Mouse (Mus musculus) adrenal gland, adult 10 weeks (tissue): ENCODE data around the gene Eno1. TPM values are rescaled to one million over a fixed set of nuclear protein-coding genes. Genes with fewer than 3 reads are reported as not detected.

Experiments
- polyA plus RNA-seq: library from polyadenylated mRNA; stranded (reverse); fragments of 350-450 nt; fragmentation: Illumina TruSeq; extraction: RNeasy Lipid Tissue Mini Kit (QIAGEN cat#74804); gene quantifications from one replicate; pipeline ENCODE4 v1.2.3, GENCODE M21; 2014; ENCODE audit warnings: low read depth, low replicate concordance

The Eno1 gene
- polyA plus RNA-seq = 190 TPM

DNA sequence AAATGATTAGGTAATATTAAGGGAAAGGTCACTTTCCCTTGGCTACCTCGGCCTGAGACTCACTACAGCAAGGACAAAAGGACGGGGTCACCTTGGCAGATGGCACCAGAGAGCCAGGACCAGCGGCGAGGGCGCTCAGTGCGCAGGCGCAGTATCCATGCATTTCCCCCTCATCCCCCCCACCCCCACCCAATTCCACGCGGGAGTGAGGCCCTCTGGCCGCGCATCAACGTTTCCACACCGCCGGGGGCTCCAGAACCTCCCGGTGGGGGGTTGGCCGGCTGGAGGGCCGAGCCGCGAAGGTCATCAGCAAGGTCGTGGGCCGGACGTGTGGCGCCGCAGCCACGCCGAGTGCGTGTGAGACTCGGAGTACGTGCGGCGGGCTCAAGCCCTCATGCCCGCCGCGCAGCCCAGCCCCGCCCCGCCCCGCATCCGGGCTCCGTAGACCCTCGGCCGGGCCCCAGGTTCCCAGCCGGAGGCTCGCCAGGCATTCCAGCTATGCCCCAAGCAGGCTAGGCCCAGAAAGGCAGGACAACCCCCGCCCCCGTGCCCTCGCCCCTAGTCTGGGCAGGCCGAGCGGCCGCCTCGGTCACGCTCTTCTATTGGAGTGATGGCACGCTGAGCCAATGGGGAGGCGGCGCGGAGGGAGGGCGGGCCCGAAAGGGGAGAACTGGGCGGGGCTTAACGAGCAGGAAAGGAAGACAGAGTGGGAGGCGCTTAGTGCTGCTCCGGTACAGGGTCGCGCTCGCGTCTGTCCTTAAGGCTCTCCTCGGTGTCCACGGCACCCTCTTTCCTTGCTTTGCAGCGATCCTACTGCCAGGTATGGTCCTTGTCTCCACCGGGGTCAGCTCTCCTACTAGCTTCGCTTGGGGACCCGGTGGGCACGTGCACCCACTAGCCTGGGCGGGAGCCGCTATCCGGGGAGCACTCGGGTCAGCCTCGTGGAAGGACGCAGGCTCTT lies at the start of gene Eno1:
TSS of gene Eno1 (plus strand) at position 201 of the 961 bp plus-strand sequence.

GRCm38 (mm10) chr4:150201232-150201631 lies 35.3 kb upstream of the Eno1 start, which contains the start of gene Car6:
Gene Car6 (minus strand): TSS chr4:150201332.

DNA sequence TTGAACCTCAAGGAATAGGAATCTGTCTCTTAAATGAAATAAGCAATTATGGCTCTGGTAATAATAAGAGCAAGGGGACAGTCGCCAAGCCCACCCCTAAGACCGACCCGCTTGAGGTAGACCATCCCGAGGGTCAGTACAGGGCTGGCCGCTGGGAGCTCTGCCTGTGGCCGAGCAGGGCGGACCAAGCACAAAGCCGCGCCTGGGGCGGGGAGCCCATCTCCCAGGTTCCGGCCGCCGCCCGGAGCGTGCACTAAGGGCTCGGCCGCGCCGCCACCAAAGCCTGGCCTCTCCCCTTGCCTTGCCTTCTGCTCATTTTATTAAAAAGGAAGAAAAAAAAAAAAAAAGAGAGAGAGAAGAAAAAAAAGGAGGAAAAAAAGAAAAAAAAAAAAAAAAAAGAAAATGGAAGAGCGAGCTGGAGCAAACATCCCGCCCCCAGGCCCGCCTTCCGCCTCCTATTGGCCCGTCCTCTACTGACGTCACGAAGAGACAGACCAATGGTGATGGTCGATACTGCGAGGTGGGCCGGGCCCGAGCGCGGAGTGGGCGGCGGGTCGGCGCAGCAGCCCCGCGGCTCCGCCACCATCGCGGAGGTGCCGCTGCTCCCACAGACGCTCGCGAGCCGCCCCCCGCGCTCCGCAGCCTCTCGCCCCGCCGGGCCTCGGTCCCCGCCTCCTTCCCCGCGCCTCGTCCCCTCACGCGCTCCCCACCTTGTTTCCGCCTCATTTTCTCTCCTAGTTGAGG lies 44.7 kb downstream of the Eno1 start, which contains the start of gene Rere:
TSS of gene Rere (plus strand) at position 629 of the 744 bp plus-strand sequence.

Other genes starting within 250 kb of the Eno1 start
- 17.9 TPM for gene H6pd, start 227.7 kb upstream of the Eno1 start, polyA plus RNA-seq
- 0.87 TPM for gene Gpr157, start 149.4 kb upstream of the Eno1 start, polyA plus RNA-seq
- gene Slc2a5, start 117.4 kb upstream of the Eno1 start, polyA plus RNA-seq = 0.35 TPM
- not detected for gene Slc2a7, start 87.7 kb upstream of the Eno1 start, polyA plus RNA-seq
- not detected for gene Car6, start 35.4 kb upstream of the Eno1 start, polyA plus RNA-seq
- gene Rere, start 44.9 kb downstream of the Eno1 start, polyA plus RNA-seq = 50.2 TPM